Mouse (Mus musculus) myocyte (in vitro differentiated cells): Measurements from ENCODE around the gene Rilpl1. TPM values are rescaled to one million over a fixed set of nuclear protein-coding genes. Genes with fewer than 3 reads are reported as not detected.
A peak's percentile ranks its signal among the peaks of the same experiment; 100 is the strongest.

ENCODE experiments used
- H3K27me3 ChIP-seq: one replicate; pipeline ENCODE4 v1.6.1; 2011; ENCODE audit not compliant: control insufficient read depth, insufficient read depth, insufficient read length
- H3K36me3 ChIP-seq: one replicate; pipeline ENCODE4 v1.6.1; 2011; ENCODE audit not compliant: control insufficient read depth, insufficient read depth
- H3K4me2 ChIP-seq: one replicate; pipeline ENCODE4 v1.6.1; 2011; ENCODE audit warnings: low read depth, control low read depth
- H3K4me3 ChIP-seq: one replicate; pipeline ENCODE4 v1.5.1; 2011; ENCODE audit warnings: mild to moderate bottlenecking, control low read depth, moderate library complexity
- H3K79me2 ChIP-seq: one replicate; pipeline ENCODE4 v1.6.1; 2011; ENCODE audit not compliant: control insufficient read depth, insufficient read depth
- H3ac ChIP-seq: one replicate; pipeline ENCODE4 v1.6.1; 2011; ENCODE audit not compliant: control insufficient read depth, insufficient read length
- CEBPB ChIP-seq: IDR thresholded peaks from 2 replicates; pipeline ENCODE4 v1.6.1; 2011; ENCODE audit warnings: mild to moderate bottlenecking, moderate library complexity; ENCODE audit not compliant: poor library complexity, insufficient read depth, severe bottlenecking
- E2F4 ChIP-seq: IDR thresholded peaks from one replicate; pipeline ENCODE4 v1.6.1; 2011; ENCODE audit warnings: mild to moderate bottlenecking, control low read depth, moderate library complexity; ENCODE audit not compliant: insufficient read depth
- MAX ChIP-seq: IDR thresholded peaks from one replicate; pipeline ENCODE4 v1.6.1; 2011; ENCODE audit warnings: low read depth, mild to moderate bottlenecking, control low read depth
- MYOD1 ChIP-seq, 3 experiments: IDR thresholded peaks; one replicate each; pipeline ENCODE4 v1.6.1; 2011; ENCODE audit warnings: control low read depth in 2 of 3, low read depth in 2 of 3, mild to moderate bottlenecking in 2 of 3, moderate library complexity in 1 of 3; ENCODE audit not compliant: insufficient read length in 2 of 3, control insufficient read depth in 1 of 3
- MYOG ChIP-seq, 3 experiments: IDR thresholded peaks; one replicate each; pipeline ENCODE4 v1.6.1; 2011; ENCODE audit warnings: control low read depth in 2 of 3, low read depth in 2 of 3, mild to moderate bottlenecking in 2 of 3; ENCODE audit not compliant: insufficient read length in 2 of 3, control insufficient read depth in 1 of 3, insufficient read depth in 1 of 3
- POLR2A ChIP-seq: IDR thresholded peaks from one replicate; pipeline ENCODE4 v1.6.1; 2011; ENCODE audit warnings: low read depth, mild to moderate bottlenecking, control low read depth, moderate library complexity; ENCODE audit not compliant: insufficient read length
- POLR2AphosphoS2 ChIP-seq: IDR thresholded peaks from one replicate; pipeline ENCODE4 v1.6.1; 2011; ENCODE audit warnings: low read depth, control low read depth; ENCODE audit not compliant: insufficient read length
- REST ChIP-seq: IDR thresholded peaks from one replicate; pipeline ENCODE4 v1.6.1; 2011; ENCODE audit warnings: mild to moderate bottlenecking, control low read depth, moderate library complexity; ENCODE audit not compliant: insufficient read depth, insufficient read length
- SRF ChIP-seq: IDR thresholded peaks from one replicate; pipeline ENCODE4 v1.6.1; 2011; ENCODE audit warnings: low read depth; ENCODE audit not compliant: control insufficient read depth, insufficient read length
- TCF12 ChIP-seq: IDR thresholded peaks from one replicate; pipeline ENCODE4 v1.6.1; 2011; ENCODE audit warnings: mild to moderate bottlenecking, control low read depth; ENCODE audit not compliant: poor library complexity, insufficient read depth, severe bottlenecking
- TCF3 ChIP-seq: IDR thresholded peaks from one replicate; pipeline ENCODE4 v1.6.1; 2011; ENCODE audit warnings: low read depth, control low read depth; ENCODE audit not compliant: insufficient read length
- USF1 ChIP-seq: IDR thresholded peaks from one replicate; pipeline ENCODE4 v1.6.1; 2011; ENCODE audit warnings: low read depth, mild to moderate bottlenecking, control low read depth, moderate library complexity
- polyA plus RNA-seq: library from polyadenylated mRNA; unstranded; fragments of >200 nt; fragmentation: generic; extraction: Trizol; gene quantifications from one replicate; pipeline ENCODE4 v1.2.1, GENCODE M21; 2012; ENCODE audit warnings: missing spikeins

The Rilpl1 gene
- polyA plus RNA-seq, 1 experiment: 43.1 TPM

GRCm38 (mm10) chr5:124498221-124498876, 32.8 kb downstream of the Rilpl1 start:
- TF ChIP-seq MAX (no peak), CEBPB (no peak), MYOG (IDR thresholded peaks at IDR 0.05; ENCODE audit: control insufficient read depth in 1 of 3, insufficient read depth in 1 of 3, insufficient read length in 2 of 3, low read depth in 2 of 3) (no peak), USF1 (no peak), TCF3 (no peak), POLR2AphosphoS2 (no peak), REST (no peak), SRF (no peak), MYOD1 (IDR thresholded peaks at IDR 0.05; ENCODE audit: control insufficient read depth in 1 of 3, insufficient read length in 2 of 3, low read depth in 2 of 3) (no peak), E2F4 (no peak), TCF12 (no peak), POLR2A (no peak)
- H3K4me3 ChIP-seq: no peak overlapping the region

DNA sequence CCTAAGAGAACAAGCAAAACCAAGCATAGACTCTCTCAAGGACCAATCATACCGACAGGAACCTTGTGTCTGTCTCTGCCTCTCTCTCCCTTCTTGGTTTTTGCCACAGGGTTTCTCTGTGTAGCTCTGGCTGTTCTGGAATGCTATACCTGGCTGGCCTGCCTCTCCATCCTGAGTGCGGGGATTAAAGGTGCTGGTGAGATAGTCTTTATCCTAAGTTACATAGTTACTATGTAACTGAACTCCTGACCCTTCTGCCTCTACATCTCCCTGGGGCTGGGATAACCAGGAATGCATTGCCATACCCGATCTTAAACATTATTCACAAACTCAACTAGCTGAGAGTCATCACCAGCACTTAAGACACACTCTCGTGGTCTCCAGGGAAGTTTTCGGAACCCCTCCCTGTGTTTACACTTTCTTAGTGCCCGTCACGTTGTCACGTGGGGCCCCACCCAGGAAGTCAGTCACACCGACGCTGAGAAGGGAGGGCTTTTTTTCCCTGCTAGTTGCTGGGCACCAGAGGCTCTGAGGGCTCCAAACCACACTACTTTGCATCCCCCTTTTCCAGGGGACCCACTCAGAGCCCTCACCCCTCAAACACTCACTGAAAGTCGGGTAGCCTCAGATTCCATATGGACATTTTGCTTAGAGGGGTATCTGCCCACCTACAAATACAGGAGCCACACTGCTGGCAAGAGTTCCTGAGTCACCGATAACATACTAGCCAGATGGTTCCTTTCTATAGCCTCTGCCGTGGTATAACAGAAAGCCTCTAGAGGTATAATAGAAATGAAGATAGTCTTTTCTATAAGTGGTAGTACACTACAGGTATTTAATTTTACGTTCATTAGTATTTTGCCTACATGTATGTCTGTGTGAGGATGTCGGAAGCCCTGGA, 34.3 kb downstream of the Rilpl1 start:
- TF ChIP-seq MYOG (IDR thresholded peaks at IDR 0.05; ENCODE audit: control insufficient read depth in 1 of 3, insufficient read depth in 1 of 3, insufficient read length in 2 of 3, low read depth in 2 of 3): no peak
- no peak for TF ChIP-seq POLR2A
- no peak for TF ChIP-seq TCF12
- no peak for TF ChIP-seq REST
- TF ChIP-seq TCF3: no peak
- TF ChIP-seq MAX: no peak
- TF ChIP-seq USF1: no peak
- TF ChIP-seq POLR2AphosphoS2: no peak
- no peak for TF ChIP-seq E2F4
- TF ChIP-seq CEBPB: no peak
- no peak for TF ChIP-seq MYOD1 (IDR thresholded peaks at IDR 0.05; ENCODE audit: control insufficient read depth in 1 of 3, insufficient read length in 2 of 3, low read depth in 2 of 3)
- TF ChIP-seq SRF: no peak
- Histone ChIP-seq H3K4me3 (no peak overlapping the region), H3K4me2 (no peak overlapping the region), H3K27me3 (no peaks in the 10 kb centered on the region), H3ac (no peak overlapping the region), H3K36me3 (no peaks in the 10 kb centered on the region), H3K79me2 (no peaks in the 10 kb centered on the region)

More at GRCm38 (mm10) chr5:124498221-124498876, 32.8 kb downstream of the Rilpl1 start:
- Histone ChIP-seq H3K79me2 (no peaks in the 10 kb centered on the region), H3ac (no peak overlapping the region), H3K4me2 (no peak overlapping the region), H3K36me3 (no peaks in the 10 kb centered on the region), H3K27me3 (no peaks in the 10 kb centered on the region)

DNA sequence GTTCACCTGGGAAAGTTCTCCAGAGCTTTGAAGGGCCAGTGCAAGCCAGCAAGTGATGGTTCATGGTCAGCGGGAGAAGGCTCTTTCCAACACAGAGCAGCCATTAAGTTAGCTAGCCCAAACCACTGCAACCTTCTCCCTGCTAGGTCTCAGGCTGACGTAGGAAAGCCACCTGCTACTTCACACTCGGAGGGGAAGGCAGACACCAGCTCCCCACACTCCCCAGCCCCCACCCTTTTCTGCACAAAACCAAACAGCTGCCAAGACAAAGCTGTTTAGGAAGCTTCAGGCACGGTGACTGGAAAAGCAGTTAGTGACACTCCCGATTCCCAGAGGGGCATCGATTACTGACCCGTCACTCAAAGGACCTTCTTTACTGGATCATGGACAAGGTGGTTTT, 35.6 kb downstream of the Rilpl1 start:
- Histone ChIP-seq H3ac (no peak overlapping the region), H3K4me3 (no peak overlapping the region), H3K36me3 (no peaks in the 10 kb centered on the region), H3K27me3 (no peaks in the 10 kb centered on the region), H3K79me2 (no peaks in the 10 kb centered on the region), H3K4me2 (no peak overlapping the region)
- no peak for TF ChIP-seq MAX
- TF ChIP-seq TCF3: no peak
- no peak for TF ChIP-seq CEBPB
- TF ChIP-seq USF1: no peak
- TF ChIP-seq SRF: no peak
- no peak for TF ChIP-seq REST
- TF ChIP-seq MYOD1 (IDR thresholded peaks at IDR 0.05; ENCODE audit: control insufficient read depth in 1 of 3, insufficient read length in 2 of 3, low read depth in 2 of 3): peak in 1 of 3 experiments; percentile 56
- TF ChIP-seq MYOG (IDR thresholded peaks at IDR 0.05; ENCODE audit: control insufficient read depth in 1 of 3, insufficient read depth in 1 of 3, insufficient read length in 2 of 3, low read depth in 2 of 3): peak in 1 of 3 experiments; percentile 29
- no peak for TF ChIP-seq POLR2AphosphoS2
- no peak for TF ChIP-seq POLR2A

GRCm38 (mm10) chr5:124493455-124493854, 37.7 kb downstream of the Rilpl1 start:
- H3K27me3 ChIP-seq: no peaks in the 10 kb centered on the region
- no peak overlapping the region for H3K4me2 ChIP-seq
- TF ChIP-seq POLR2A (no peak), CEBPB (no peak), POLR2AphosphoS2 (no peak), USF1 (no peak), TCF3 (no peak), SRF (no peak), TCF12 (no peak), REST (no peak), MAX (no peak), E2F4 (no peak), MYOD1 (IDR thresholded peaks at IDR 0.05; ENCODE audit: control insufficient read depth in 1 of 3, insufficient read length in 2 of 3, low read depth in 2 of 3) (no peak), MYOG (IDR thresholded peaks at IDR 0.05; ENCODE audit: control insufficient read depth in 1 of 3, insufficient read depth in 1 of 3, insufficient read length in 2 of 3, low read depth in 2 of 3) (no peak)
- H3ac ChIP-seq: no peak overlapping the region
- no peaks in the 10 kb centered on the region for H3K36me3 ChIP-seq
- no peaks in the 10 kb centered on the region for H3K79me2 ChIP-seq
- no peak overlapping the region for H3K4me3 ChIP-seq
